Mouse (Mus musculus) gonadal fat pad, adult 2 months (tissue): ENCODE measurements around the gene Tmem200b. TPM values are rescaled to one million over a fixed set of nuclear protein-coding genes. Genes with fewer than 3 reads are reported as not detected.

Experiments used
- DNase-seq: peaks from one replicate; pipeline ENCODE4 v3.0.0-alpha.2; 2012; ENCODE audit warnings: low read depth
- polyA plus RNA-seq: library from polyadenylated mRNA; depleted of rRNA; stranded (reverse); fragments of >200 nt; gene quantifications from 2 replicates; pipeline ENCODE4 v1.2.3, GENCODE M21; 2012; rRNA removed

The Tmem200b gene
- polyA plus RNA-seq, 1 experiment, result 12.7 TPM

DNA sequence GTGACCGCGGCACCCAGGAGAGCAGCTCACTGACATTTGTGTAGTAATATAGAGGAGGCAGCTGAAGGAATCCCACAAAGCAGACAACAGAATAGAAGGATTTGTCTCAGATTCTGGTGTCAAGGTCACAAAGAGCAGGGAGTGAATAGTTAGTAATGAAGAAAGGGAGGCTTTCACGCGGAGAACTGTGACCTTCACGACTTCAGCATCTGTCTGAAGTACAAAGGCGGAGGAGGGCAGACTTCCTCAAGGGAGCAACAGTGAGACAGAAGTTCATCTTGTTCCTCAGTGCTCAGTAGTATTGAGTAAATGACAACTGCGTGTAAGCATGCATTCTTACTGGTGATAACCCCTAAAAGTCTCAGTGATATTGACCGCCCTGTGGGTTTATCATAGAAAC, 29.1 kb downstream of the Tmem200b start:
- DNase-seq, result no peak

DNA sequence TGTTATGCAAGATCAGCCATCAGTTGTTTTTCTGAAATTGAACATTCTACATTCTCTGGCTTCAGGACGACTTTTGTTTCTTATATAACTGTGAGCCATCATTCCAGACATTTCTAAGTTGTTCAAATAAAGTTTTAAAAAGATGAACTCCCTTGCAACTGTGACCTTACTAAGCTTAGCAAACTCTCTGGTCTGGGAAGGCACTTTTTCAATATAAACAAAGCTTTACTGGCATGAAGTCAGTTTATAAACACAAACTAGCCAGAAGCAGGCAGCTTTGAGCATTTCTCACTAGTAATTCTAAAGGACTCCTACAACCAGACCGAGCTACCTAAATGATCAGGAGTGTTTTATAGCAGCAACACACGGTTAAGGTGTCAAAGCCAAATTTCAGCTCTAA, 35.6 kb downstream of the Tmem200b start:
- no peak for DNase-seq

DNA sequence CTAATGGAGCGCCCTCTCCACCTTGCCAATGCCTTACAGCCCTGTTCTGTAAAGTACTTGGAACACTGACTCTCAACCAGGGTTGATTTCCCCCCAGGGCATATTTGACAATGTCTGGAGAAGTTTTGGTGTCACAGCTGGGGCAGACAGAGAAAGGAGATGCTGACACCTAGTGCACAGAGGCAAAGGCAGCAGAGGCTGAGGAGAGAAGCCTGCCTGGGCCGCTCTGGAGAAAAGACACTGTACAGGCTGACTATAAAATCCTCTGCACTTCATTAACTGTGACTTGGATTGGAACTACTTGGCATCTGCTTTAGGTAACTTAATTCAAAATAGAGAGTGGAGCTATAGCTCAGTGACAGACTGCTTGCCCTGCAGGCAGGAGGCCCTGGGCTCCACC, 47.3 kb downstream of the Tmem200b start:
- no peak for DNase-seq

DNA sequence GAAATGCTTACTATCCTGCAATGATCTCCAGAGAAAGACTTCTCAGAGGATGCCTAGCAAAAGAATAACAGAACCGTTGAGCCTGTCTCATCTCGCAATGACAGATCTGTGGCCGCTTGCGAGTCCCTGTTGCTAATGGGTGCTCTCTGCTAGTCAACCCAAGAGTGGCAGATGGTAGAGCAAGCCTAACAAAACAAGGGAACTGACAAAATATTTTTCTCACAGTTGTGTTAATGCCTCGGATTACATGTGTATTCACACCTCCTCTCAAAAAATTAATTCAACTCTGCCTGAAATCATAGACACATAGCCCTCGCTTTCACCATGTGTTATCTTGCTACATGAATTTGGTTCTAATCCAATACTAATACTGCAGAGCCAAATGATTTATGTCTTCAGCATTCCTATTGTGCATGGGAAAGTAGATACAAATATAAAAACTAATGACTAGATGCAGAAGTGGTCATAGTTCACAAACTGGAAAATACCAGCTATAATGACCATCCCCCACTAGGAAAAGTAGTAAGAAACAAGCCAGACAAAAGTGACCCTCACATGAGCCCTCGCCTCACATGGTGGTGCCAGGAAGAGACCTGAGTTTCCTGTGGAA, 48.8 kb downstream of the Tmem200b start:
- no peak for DNase-seq

Other genes starting within 250 kb of the Tmem200b start
- 10.0 and 11.5 TPM in 2 replicates for gene Ptpru, start 83.5 kb upstream of the Tmem200b start, polyA plus RNA-seq
- gene Mecr, start 78.3 kb upstream of the Tmem200b start, polyA plus RNA-seq, result 49.9 and 80.6 TPM in 2 replicates
- gene Srsf4, start 48.2 kb upstream of the Tmem200b start, polyA plus RNA-seq, result 27.3 and 39.8 TPM in 2 replicates
- 0.31 and 0.32 TPM in 2 replicates for gene Gm10300, start 152.9 kb downstream of the Tmem200b start, polyA plus RNA-seq
- gene Epb41, start 153.6 kb downstream of the Tmem200b start, polyA plus RNA-seq, result 22.7 and 23.9 TPM in 2 replicates
- 0.03 TPM in 1 of 2 replicates, not detected in the other for gene Oprd1, start 222.7 kb downstream of the Tmem200b start, polyA plus RNA-seq